Mouse (Mus musculus) ovary, adult 18-20 months (tissue): ENCODE data around the gene Gpbar1.

Experiments used
- DNase-seq: peaks from one replicate; pipeline ENCODE4 v3.0.0; 2022; ENCODE audit warnings: low spot score, mixed read lengths

Gene Gpbar1

DNA sequence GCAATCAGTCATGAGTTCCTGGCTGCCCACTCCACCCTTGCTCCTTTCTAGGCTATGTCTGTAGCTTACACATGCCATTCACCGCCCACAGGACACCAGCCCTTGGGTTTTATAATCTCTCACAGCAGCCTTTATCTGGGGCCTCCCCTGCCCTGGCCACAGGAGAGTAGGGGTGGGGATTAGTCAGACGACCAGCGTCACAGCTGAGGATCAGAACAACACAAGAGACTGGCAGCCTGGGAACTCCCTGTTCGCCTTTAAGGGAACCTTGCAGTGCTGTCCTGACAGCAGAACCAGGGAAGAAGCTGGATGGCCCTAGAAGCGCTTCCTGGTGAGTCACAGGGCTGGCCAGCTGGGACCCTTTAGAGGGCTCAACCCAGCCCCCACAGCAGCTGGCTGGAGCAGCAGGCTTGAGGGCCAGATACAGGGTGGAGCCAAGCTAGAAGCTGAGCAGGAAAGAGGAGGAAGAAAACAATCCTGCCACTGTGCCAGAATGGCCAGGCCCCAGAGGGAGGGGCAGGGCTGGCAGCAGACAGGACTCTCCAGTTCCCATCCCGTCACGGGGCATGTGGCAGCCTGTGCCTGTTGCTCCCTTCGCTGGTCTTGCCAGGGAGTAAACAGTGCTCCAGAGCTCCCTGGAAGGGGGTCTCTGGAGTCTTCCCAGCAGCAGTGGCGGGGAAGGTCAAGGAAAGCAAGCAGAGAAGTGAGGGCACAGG, 17.3 kb downstream of the Gpbar1 start:
- peak; percentile 91 for DNase-seq

DNA sequence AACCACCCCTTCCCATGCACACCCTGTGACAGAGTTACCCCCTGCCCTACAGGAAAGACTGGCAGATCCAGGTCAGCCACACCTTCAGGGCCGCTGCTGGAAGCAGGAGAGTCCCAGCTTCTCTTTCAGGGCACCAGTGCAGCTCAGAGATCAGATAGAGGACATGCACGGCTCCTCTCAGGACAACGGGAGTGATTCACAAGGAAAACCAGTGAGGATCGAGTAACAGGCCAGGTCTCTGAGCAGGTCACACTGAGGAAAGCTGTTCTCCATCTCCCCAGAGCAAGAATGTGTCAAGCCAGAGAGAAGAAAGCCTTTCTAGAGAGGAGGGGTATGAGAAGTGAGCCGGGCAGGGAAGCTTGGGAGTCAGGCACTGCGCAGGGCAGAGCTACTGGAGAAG, 18.1 kb downstream of the Gpbar1 start:
- DNase-seq = no peak

DNA sequence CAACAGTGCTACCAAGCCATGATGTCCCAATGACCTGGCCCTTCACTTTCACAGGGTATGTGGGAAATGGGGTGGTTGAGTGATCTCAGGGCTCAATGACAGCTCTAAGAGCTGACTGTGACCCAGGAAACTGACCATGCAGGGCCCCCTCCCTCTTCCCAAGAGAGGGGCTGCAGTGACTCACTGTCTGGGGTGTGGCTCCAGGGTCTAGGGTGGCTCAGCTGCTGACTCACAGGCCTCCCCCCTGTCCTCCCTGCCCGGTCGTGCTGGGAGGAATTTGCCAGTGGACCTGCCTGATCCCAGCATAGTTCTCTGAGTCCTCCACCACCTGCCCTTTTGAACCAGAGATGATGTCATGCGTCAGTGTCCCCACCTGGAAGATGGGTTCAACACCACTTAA, 18.9 kb downstream of the Gpbar1 start:
- DNase-seq = peak; percentile 45

GRCm38 (mm10) chr1:74298157-74298750, 19.9 kb downstream of the Gpbar1 start:
- no peak for DNase-seq

DNA sequence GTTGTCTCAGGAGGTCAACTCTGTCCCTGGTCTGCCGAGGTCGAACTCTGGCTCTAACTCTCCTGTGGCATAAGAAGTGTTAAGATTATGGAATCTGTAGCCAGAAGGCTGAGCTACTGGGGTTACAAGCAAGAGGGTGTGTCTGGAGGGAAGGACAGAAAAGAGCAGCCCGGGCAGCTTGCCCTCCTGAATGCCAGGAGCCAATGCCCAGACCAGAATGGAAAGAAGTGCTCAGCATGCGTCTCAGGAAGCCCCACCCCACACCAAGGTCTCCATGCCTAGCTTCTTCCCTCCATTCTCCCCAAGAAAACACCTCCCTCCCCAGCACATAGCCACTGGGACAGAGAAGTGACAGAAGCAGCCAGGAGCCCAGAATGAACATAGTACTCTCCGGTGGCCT, 20.6 kb downstream of the Gpbar1 start:
- peak; percentile 55 for DNase-seq

DNA sequence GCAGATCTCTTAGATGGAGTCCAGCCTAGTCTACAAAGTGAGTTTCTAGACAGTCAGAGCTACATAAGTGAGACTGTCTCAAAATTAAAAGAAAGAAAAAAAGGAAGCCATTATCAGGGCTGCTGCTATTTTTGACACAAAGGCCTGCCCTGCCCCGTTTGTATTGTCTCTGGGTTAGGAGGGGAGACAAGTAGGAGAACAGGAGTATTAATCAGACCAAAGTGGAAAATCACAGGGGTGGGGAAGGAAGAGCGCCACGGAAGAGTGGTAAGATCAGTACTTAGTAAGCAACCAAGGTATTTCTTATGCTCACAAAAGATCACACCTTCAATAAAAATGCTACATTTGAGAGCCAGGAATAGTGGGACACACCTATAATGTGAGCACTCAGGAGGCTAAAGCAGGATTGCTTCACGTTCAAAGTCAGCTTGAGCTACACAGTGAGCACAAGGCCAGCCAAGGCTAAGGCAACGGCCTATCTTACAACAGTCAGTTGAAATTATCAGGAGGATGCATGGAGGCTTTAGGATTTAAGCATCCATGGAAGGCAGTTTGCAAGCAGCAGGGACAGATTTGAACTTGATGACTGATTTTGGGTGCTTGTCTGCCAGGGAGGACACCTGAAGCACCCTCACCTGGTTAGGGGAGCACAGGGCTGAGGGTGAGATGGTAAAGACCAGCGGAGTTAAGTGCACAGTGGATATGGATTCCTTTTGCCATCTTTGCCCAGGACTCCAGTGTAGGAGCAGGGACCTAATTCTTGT, 22.2 kb downstream of the Gpbar1 start:
- no peak for DNase-seq

GRCm38 (mm10) chr1:74302229-74302628, 23.9 kb downstream of the Gpbar1 start:
- no peak for DNase-seq

- DNase-seq = no peak
Observed at GRCm38 (mm10) chr1:74302835-74303234, 24.5 kb downstream of the Gpbar1 start.

DNA sequence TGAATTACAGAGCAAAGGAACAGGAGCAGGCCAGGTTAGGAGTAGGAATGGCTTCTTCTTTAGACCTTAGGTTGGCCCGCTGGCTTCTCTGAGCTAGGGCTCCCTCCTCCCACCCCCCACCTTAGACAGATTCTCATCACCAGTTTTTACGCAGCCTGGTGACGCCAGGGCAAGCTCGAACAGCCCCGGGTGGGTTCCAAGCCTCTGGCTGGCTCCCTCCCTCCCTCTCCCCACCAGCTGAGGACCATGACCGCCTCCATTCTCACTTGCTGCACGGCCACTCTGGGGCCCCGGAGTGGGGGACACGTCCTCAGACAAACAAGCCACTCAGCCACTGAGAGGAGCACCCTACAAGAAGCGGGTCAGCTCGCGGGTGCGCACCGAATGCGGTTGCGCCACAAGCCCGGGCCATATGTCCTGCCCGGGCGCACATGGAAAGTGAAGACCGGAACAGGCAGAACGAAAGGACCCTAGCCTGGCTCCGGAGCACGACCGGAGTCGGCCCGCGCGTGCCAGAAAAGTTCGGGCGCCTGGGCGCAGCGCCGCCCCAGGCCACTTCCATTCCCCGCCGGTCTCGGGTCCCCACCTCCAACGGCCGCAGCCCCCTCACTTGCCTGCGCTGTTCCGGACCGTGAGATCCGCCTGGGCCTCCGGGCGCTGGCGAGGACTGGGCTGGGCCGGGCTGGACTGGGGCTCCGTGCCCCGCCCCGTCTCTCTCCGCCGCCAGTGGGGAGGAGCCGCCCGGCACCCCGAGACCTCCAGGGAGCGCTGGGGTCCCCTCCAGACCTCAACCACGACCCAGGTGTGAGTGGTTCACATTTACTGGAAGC, 25.4 kb downstream of the Gpbar1 start:
- peak; percentile 71 for DNase-seq

DNA sequence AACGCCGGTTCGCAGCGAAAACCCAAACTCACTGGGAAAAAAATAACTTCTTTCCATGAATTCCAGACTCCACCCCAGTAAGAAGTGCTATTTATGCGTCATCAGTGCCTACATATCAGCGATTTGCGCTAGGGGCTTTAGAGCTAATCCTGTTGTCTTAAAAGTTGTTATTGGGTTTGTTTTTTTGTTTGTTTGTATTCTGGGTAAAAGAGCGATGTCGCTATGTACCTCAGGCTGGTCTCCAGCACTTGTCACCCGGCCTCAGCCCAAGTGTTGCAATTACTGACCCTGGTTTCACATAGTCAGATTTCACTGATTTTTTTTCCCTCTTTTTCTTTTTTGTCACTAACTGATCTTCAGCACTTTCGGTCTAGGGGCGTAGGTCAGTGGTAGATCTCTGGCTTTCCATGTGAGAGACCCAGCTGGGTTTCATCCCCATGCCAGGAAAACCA, 26.0 kb downstream of the Gpbar1 start:
- DNase-seq = no peak

- no peak for DNase-seq
Observed at GRCm38 (mm10) chr1:74304946-74305345, 26.6 kb downstream of the Gpbar1 start.

- DNase-seq = no peak
Observed at GRCm38 (mm10) chr1:74305522-74305921, 27.2 kb downstream of the Gpbar1 start, which contains the start of gene Tmbim1. Gene Tmbim1, minus strand, starts transcription at chr1:74305622.

DNA sequence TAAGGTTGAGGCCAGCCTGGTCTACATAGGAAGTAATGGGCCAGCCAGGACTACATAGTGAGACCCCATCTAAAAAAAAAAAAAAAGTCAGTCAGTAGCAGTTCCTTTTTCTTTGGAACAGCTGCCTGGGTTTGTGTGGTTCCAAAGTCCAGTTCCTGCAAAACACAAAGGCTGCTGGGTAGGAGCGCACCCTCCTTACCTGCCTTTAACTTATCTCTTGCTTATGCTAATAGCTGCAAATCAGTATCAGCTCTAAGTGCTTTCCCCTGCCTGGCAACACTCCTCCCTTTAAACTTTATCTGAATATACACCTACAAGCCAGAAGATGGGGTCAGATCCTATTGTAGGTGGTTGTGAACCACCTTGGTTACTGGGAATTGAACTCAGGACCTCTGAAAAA, 28.8 kb downstream of the Gpbar1 start:
- no peak for DNase-seq

- no peak for DNase-seq
Observed at GRCm38 (mm10) chr1:74308001-74308964, 29.9 kb downstream of the Gpbar1 start.

DNA sequence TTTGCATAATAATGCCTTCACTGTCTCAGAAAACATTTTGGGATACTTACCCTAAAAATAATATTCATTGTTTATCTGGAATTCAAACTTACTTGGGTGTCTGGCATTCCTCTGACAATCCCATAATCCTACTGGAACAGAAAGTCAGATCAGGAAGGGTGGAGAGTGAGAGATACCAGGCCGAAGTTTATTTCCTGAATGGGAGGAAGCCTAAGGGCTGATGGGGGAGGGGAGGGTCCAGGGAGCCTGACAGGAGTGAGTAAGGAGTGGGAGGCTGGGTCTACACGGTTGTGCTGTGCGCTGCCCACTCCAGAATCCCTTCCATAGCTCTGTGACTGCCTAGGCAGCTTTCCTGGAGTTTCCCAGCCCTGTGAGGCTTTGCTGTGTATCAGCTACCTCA, 31.4 kb downstream of the Gpbar1 start:
- no peak for DNase-seq

GRCm38 (mm10) chr1:74313049-74313692, 34.8 kb downstream of the Gpbar1 start:
- DNase-seq = no peak

- no peak for DNase-seq
Observed at GRCm38 (mm10) chr1:74314796-74315195, 36.4 kb downstream of the Gpbar1 start.

GRCm38 (mm10) chr1:74316114-74316827, 37.9 kb downstream of the Gpbar1 start:
- DNase-seq = no peak

GRCm38 (mm10) chr1:74318711-74319110, 40.4 kb downstream of the Gpbar1 start:
- no peak for DNase-seq

- no peak for DNase-seq
Observed at GRCm38 (mm10) chr1:74321396-74321795, 43.0 kb downstream of the Gpbar1 start.
